Mouse (Mus musculus) CD4-positive, CD25-positive, alpha-beta regulatory T cell (primary cell): ENCODE results near the gene Nkd1. TPM values are rescaled to one million over a fixed set of nuclear protein-coding genes. Genes with fewer than 3 reads are reported as not detected.

Experiments used
- polyA plus RNA-seq: library from polyadenylated mRNA; unstranded; fragments of 100-300 nt; shearing (Covaris generic); gene quantifications from one replicate; pipeline ENCODE4 v1.2.1, GENCODE M21; 2017

Gene Nkd1
- not detected for polyA plus RNA-seq

DNA sequence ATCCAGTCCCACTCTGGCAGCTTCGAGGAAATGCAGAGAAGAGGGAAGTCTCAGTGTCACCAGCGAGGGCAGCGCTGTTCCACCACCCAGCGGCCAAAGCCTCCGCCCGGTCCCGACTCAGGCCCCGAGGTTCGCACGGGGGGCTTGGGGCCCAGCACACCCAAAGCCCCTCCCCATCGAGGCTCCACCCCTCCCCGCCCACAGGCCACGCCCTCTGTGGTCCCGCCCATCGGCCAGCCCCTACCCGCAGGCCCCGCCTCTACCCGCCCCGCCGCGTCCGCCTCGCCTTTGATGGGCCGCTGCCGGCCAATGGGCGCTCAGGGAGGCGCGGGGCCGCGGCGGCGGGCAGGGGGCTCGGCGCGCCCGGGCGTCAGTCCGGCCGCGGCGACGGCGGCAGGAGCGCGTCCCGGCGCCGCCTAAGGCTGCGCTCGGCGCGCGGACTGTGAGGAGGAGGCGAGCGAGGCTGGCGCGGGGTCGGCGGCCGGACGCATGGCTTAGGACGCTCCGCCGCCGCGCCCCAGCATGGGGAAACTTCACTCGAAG is at the start of gene Nkd1:
Gene Nkd1, plus strand, starts transcription at position 370 of the 543 bp plus-strand sequence.

DNA sequence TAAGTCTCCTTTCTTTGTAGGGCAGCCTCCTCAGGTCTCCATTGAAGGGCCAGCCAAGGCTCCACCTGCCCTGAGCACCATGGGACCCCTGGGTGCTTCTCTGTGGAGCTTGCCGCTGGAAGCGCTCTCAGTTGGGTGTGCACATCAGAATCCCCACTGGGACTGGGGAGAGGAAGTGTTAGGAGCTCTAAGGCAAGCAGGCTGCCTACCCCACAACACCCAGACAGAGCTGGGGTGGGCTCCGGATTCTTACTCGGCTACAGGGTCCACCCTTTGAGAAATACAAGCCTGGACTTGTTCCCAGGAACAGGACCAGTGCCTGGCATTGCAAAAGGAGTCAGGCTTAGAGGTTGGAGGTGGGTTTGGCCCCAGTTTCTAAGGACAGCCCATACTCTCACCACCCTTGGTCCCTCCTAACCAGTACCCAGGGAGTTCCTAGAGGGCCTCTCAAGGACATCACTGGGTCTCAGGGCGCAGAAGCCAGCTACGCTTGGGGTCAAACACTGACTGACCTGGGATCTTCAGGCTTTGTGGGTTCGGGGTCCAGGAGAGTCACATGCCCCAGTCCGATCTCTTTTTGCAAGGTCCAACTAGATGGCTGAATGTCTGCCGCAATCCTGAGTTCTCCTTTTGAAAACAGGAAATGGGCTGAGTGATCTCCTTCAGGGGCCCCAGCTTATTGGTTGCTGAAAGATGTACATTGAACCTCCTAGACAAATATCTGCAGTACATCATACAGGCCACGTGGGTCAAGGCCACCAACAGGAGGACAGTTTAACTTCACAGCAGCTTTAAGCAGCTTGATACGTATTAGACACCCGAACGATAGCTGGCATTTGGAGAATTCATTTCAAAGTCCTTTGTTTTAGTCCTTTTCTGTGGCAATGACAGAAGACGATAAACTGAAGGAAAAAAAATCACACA is 114.6 kb downstream of the Nkd1 start, which contains the start of gene Snx20:
Gene Snx20, minus strand, starts transcription at position 655 of the 924 bp plus-strand sequence.

Other genes starting within 250 kb of the Nkd1 start
- gene Adcy7, start 249.0 kb upstream of the Nkd1 start, polyA plus RNA-seq = 134 TPM
- 86.5 TPM for gene Brd7, start 159.2 kb upstream of the Nkd1 start, polyA plus RNA-seq
- 135 TPM for gene Snx20, start 114.8 kb downstream of the Nkd1 start, polyA plus RNA-seq
- 0.28 TPM for gene Nod2, start 126.0 kb downstream of the Nkd1 start, polyA plus RNA-seq
- 136 TPM for gene Cyld, start 175.7 kb downstream of the Nkd1 start, polyA plus RNA-seq